Mouse (Mus musculus) liver, embryonic 14.5 days (tissue): ENCODE data around the gene D7Ertd443e. TPM values are rescaled to one million over a fixed set of nuclear protein-coding genes. Genes with fewer than 3 reads are reported as not detected.

ENCODE experiments used
- ATAC-seq: fragments of 200-750 bp; cut with Nextera tagmentation; 2 replicates; pipeline ENCODE4 v1.8.0; 2017; ENCODE audit warnings: moderate number of reproducible peaks, mild to moderate bottlenecking, moderate library complexity; ENCODE audit not compliant: insufficient read depth
- DNase-seq, 3 experiments: peaks; one replicate each; pipeline ENCODE4 v3.0.0-alpha.2; 2012 to 2013; ENCODE audit warnings: low read depth in 3 of 3, low spot score in 3 of 3
- H3K27ac ChIP-seq: fragments of 300-500 bp; sonication (generic); 2 replicates; pipeline ENCODE4 v1.5.1; 2014; ENCODE audit warnings: moderate library complexity, mild to moderate bottlenecking, control low read depth, inconsistent platforms
- H3K27me3 ChIP-seq: fragments of 300-500 bp; sonication (generic); 2 replicates; pipeline ENCODE4 v1.6.1; 2014; ENCODE audit warnings: mild to moderate bottlenecking, low read length, moderate library complexity; ENCODE audit not compliant: control insufficient read depth, insufficient read depth
- H3K36me3 ChIP-seq: fragments of 300-500 bp; sonication (generic); replicated peaks from 2 replicates; pipeline ENCODE4 v1.6.1; 2014; ENCODE audit warnings: low read depth; ENCODE audit not compliant: control insufficient read depth, insufficient read depth
- H3K4me1 ChIP-seq, 2 experiments: fragments of 200-500 bp in 1 of 2; fragments of 300-500 bp in 1 of 2; sonication (generic) in 1 of 2; replicated peaks; 2 replicates each; pipeline ENCODE4 v1.6.1; 2012 to 2014; ENCODE audit warnings: antibody characterized with exemption in 1 of 2, inconsistent platforms in 1 of 2, low read length in 1 of 2; ENCODE audit not compliant: control insufficient read depth in 2 of 2, insufficient read depth in 2 of 2
- H3K4me2 ChIP-seq: fragments of 300-500 bp; sonication (generic); 2 replicates; pipeline ENCODE4 v1.6.1; 2014; ENCODE audit warnings: low read depth, mild to moderate bottlenecking, control low read depth, moderate library complexity
- H3K4me3 ChIP-seq, 2 experiments: fragments of 200-500 bp in 1 of 2; fragments of 300-500 bp in 1 of 2; sonication (generic) in 1 of 2; 2 replicates each; pipeline ENCODE4 v1.5.1; 2012 to 2014; ENCODE audit warnings: low read depth in 2 of 2, low read length in 2 of 2, mild to moderate bottlenecking in 2 of 2, control low read depth in 1 of 2, inconsistent platforms in 1 of 2, moderate library complexity in 1 of 2; ENCODE audit not compliant: insufficient read depth in 1 of 2
- H3K9ac ChIP-seq: fragments of 300-500 bp; sonication (generic); replicated peaks from 2 replicates; pipeline ENCODE4 v1.6.1; 2014; ENCODE audit warnings: mild to moderate bottlenecking, control low read depth, moderate library complexity
- H3K9me3 ChIP-seq: fragments of 300-500 bp; sonication (generic); 2 replicates; pipeline ENCODE4 v1.6.1; 2016; ENCODE audit warnings: low read length, mixed read lengths; ENCODE audit not compliant: control insufficient read depth
- CTCF ChIP-seq: IDR thresholded peaks from 2 replicates; pipeline ENCODE4 v1.5.1; 2016; ENCODE audit warnings: antibody characterized with exemption, low read depth, control low read depth
- EP300 ChIP-seq: IDR thresholded peaks from 2 replicates; pipeline ENCODE4 v1.6.1; 2016; ENCODE audit warnings: antibody characterized with exemption, low read depth
- WGBS: fragments of 180-500 bp; shearing (Covaris S2); extraction: QIAGEN DNeasy Blood & Tissue Kit; methylation state at CpG from one replicate; pipeline ENCODE4 v1.1.7; 2014; ENCODE audit not compliant: insufficient replicate concordance; 5-methylcytosine and 5-hydroxymethylcytosine counted together
- polyA plus RNA-seq, 2 experiments: library from polyadenylated mRNA; depleted of rRNA in 1 of 2; stranded (reverse) in 1 of 2; unstranded in 1 of 2; fragments of >200 nt; fragmentation: Nextera tagmentation in 1 of 2; extraction: Ambion mirVana in 1 of 2; gene quantifications; 2 replicates each; pipeline versions ENCODE4 v1.2.1 to v1.2.3; 2012 to 2014

The D7Ertd443e gene
- polyA plus RNA-seq, 2 experiments: 0.02 TPM; not detected in 1

DNA sequence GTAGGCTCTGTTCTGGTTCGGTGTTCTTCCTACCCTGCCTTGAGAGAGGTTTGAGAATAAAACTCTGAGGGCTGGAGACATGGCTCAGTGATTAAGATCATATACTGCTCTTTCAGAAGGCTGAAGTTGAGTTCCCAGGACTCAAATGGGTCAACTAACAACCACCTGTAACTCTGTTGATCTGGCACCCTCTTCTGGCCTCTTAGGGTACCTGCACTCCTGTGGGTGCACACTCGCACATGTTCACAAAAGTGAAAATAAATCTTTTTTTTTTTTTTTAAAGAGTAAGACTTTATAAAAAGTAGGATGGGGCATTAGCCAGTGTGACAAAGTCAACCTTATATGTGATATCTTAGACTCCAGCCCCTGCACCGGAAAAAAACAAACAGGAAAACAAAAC lies 146.6 kb downstream of the D7Ertd443e start:
- no peak for TF ChIP-seq EP300
- no peak for TF ChIP-seq CTCF
- ATAC-seq: no peak
- 83% methylated on average over 3 of the region's 3 CpGs for WGBS

DNA sequence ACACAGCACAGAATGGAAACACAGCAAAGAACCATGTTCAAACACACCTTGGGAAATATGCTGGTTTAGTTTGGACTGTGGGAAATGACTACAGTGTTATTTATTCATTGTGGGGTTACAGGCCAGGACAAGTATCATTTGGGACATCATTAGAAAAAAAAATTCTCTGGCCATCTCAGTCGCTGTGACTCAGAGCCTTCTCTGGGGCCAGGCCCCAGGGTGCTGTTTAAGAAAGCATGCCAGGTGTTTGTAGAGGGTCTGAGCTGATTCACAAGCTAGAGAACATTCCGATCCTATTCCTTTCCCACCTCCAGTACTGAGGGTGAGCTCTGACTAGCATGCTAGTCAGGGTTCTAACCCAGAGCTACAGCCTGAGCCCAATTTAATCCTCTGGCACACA lies 148.1 kb downstream of the D7Ertd443e start:
- no peaks in the 10 kb centered on the region for H3K36me3 ChIP-seq
- no peak overlapping the region for H3K4me2 ChIP-seq
- 57% methylated on average over 2 of the region's 2 CpGs for WGBS
- no peak overlapping the region for H3K9ac ChIP-seq
- TF ChIP-seq EP300: no peak
- TF ChIP-seq CTCF: no peak
- no peak overlapping the region for H3K27ac ChIP-seq
- no peaks in the 10 kb centered on the region for H3K27me3 ChIP-seq
- no peak for DNase-seq
- no peak for ATAC-seq
- no peaks in the 10 kb centered on the region for H3K9me3 ChIP-seq
- no peaks in the 10 kb centered on the region for H3K4me1 ChIP-seq
- H3K4me3 ChIP-seq: no peak overlapping the region

More for the DNA sequence above, 146.6 kb downstream of the D7Ertd443e start:
- no peaks in the 10 kb centered on the region for H3K4me1 ChIP-seq
- no peaks in the 10 kb centered on the region for H3K27me3 ChIP-seq
- H3K27ac ChIP-seq: no peak overlapping the region
- H3K9ac ChIP-seq: no peak overlapping the region
- DNase-seq: no peak
- H3K36me3 ChIP-seq: no peaks in the 10 kb centered on the region
- H3K4me2 ChIP-seq: no peak overlapping the region
- H3K9me3 ChIP-seq: no peaks in the 10 kb centered on the region
- no peak overlapping the region for H3K4me3 ChIP-seq

- ATAC-seq: no peak
Observed at GRCm38 (mm10) chr7:134236727-134237126, 148.7 kb downstream of the D7Ertd443e start.

GRCm38 (mm10) chr7:134235552-134235951 lies 149.9 kb downstream of the D7Ertd443e start:
- 40% methylated on average over 2 of the region's 2 CpGs for WGBS

More at GRCm38 (mm10) chr7:134236727-134237126, 148.7 kb downstream of the D7Ertd443e start:
- H3K27ac ChIP-seq: no peak overlapping the region
- H3K9ac ChIP-seq: no peak overlapping the region
- H3K4me2 ChIP-seq: no peak overlapping the region
- TF ChIP-seq EP300 (no peak), CTCF (no peak)
- H3K4me3 ChIP-seq: no peak overlapping the region
- no peak for DNase-seq
- no peaks in the 10 kb centered on the region for H3K4me1 ChIP-seq
- no peaks in the 10 kb centered on the region for H3K36me3 ChIP-seq
- H3K27me3 ChIP-seq: no peaks in the 10 kb centered on the region
- no peaks in the 10 kb centered on the region for H3K9me3 ChIP-seq

DNA sequence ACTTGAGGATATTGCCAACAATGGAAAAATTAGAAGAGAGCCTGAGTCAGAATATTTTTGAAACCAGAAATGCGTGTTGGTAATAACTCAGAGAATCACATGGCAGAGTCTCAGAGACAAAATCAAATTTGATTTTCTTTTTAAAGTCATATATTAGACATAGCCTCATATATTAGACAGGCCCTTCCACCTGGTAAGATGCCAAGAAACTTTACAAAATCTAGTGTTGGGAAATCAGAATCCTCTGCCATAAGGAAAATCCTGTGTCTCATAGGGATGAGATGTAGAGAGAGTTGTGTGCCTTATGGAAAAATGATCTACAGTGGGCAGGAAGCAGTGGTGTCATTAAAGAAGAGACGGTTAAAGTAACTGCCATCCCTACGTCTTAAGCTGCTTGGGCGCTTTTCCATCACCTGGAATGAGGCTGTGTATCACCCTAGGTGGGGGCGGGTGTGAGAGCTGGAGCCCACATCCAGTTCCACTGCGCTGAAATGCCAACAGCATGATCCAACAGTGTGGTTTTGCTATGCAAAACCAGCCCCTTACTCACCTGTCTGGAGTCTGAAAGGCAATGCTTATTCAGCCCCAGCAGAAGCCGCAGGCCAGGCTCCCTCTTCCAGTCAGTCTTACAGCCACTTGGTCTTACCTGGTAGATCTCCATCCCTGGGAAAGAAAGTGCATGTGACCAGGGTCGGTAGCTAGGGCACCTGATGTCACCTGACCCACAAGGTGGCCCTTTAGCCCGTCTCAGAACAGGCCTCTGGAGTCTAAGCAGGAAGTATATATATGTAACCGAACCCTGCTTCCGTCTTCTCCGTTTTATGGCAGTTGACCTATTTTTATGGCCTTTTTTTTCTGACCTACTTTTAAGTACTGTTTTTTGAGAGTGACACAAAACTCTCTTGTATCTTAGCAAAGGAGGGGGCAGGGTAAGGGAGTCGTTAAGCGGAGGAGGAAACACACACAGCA lies 153.8 kb downstream of the D7Ertd443e start, which contains the start of gene Adam12:
TSS of gene Adam12 (minus strand) at position 769 of the 969 bp plus-strand sequence.
- Histone ChIP-seq H3K27ac (no peak within 1 kb of the TSS), H3K9me3 (no peaks in the 10 kb centered on the region), H3K4me3 (no peak within 1 kb of the TSS), H3K27me3 (no peaks in the 10 kb centered on the region), H3K36me3 (no peaks in the 10 kb centered on the region), H3K9ac (no peak within 1 kb of the TSS), H3K4me2 (no peak within 1 kb of the TSS), H3K4me1 (peaks cover 0 to 2% of the 10 kb centered on the region in 2 experiments; a peak in 2 of 4 replicates)
- TF ChIP-seq EP300 (no peak), CTCF (no peak)
- ATAC-seq: no peak
- 52% methylated on average over 14 of the region's 14 CpGs for WGBS
- no peak for DNase-seq

More at GRCm38 (mm10) chr7:134235552-134235951, 149.9 kb downstream of the D7Ertd443e start:
- Histone ChIP-seq H3K27ac (no peak overlapping the region), H3K36me3 (no peaks in the 10 kb centered on the region), H3K9ac (no peak overlapping the region), H3K4me1 (no peaks in the 10 kb centered on the region), H3K9me3 (no peaks in the 10 kb centered on the region), H3K4me3 (no peak overlapping the region), H3K4me2 (no peak overlapping the region), H3K27me3 (no peaks in the 10 kb centered on the region)
- no peak for ATAC-seq
- no peak for DNase-seq
- TF ChIP-seq CTCF: no peak
- TF ChIP-seq EP300: no peak
